Mouse (Mus musculus) embryonic facial prominence, embryonic 11.5 days (tissue): ENCODE results near the gene Rgs7bp. TPM values are rescaled to one million over a fixed set of nuclear protein-coding genes. Genes with fewer than 3 reads are reported as not detected.
A peak's percentile ranks its signal among the peaks of the same experiment; 100 is the strongest.

Experiments used
- ATAC-seq: fragments of 200-750 bp; cut with Nextera tagmentation; replicated peaks from 2 replicates; pipeline ENCODE4 v1.8.0; 2017; ENCODE audit warnings: low read depth; ENCODE audit not compliant: insufficient number of reproducible peaks, low FRiP score, low TSS enrichment
- DNase-seq: peaks from one replicate; pipeline ENCODE4 v3.0.0-alpha.2; 2015; ENCODE audit warnings: low spot score
- H3K27ac ChIP-seq: fragments of 300-500 bp; sonication (generic); replicated peaks from 2 replicates; pipeline ENCODE4 v1.5.1; 2014; ENCODE audit warnings: mild to moderate bottlenecking, low read depth, low read length, control low read depth
- H3K27me3 ChIP-seq: fragments of 300-500 bp; sonication (generic); 2 replicates; pipeline ENCODE4 v1.6.1; 2014; ENCODE audit warnings: mild to moderate bottlenecking, low read length, moderate library complexity, mixed read lengths; ENCODE audit not compliant: control insufficient read depth, insufficient read depth
- H3K36me3 ChIP-seq: fragments of 300-500 bp; sonication (generic); replicated peaks from 2 replicates; pipeline ENCODE4 v1.6.1; 2014; ENCODE audit warnings: low read depth, mild to moderate bottlenecking, low read length, moderate library complexity, mixed read lengths; ENCODE audit not compliant: control insufficient read depth, insufficient read depth
- H3K4me1 ChIP-seq: fragments of 300-500 bp; sonication (generic); 2 replicates; pipeline ENCODE4 v1.6.1; 2014; ENCODE audit warnings: low read length, mixed read lengths; ENCODE audit not compliant: control insufficient read depth, insufficient read depth
- H3K4me2 ChIP-seq: fragments of 300-500 bp; sonication (generic); 2 replicates; pipeline ENCODE4 v1.6.1; 2014; ENCODE audit warnings: low read depth, mild to moderate bottlenecking, control low read depth, low read length, moderate library complexity
- H3K4me3 ChIP-seq: fragments of 300-500 bp; sonication (generic); 2 replicates; pipeline ENCODE4 v1.5.1; 2014; ENCODE audit warnings: low read depth, low read length, control low read depth
- H3K9ac ChIP-seq: fragments of 300-500 bp; sonication (generic); replicated peaks from 2 replicates; pipeline ENCODE4 v1.6.1; 2014; ENCODE audit warnings: mild to moderate bottlenecking, control low read depth, low read length
- H3K9me3 ChIP-seq: fragments of 300-500 bp; sonication (generic); replicated peaks from 2 replicates; pipeline ENCODE4 v1.6.1; 2016; ENCODE audit warnings: mild to moderate bottlenecking, low read length, inconsistent platforms, mixed read lengths; ENCODE audit not compliant: control insufficient read depth
- WGBS: fragments of 180-500 bp; shearing (Covaris S2); extraction: QIAGEN DNeasy Blood & Tissue Kit; methylation state at CpG from one replicate; pipeline ENCODE4 v1.1.7; 2014; 5-methylcytosine and 5-hydroxymethylcytosine counted together
- polyA plus RNA-seq: library from polyadenylated mRNA; unstranded; fragments of >200 nt; fragmentation: Nextera tagmentation; extraction: Ambion mirVana; gene quantifications from 2 replicates; pipeline ENCODE4 v1.2.1, GENCODE M21; 2014

The Rgs7bp gene
- polyA plus RNA-seq, 1 experiment from 2014 or later: 1.7 TPM

DNA sequence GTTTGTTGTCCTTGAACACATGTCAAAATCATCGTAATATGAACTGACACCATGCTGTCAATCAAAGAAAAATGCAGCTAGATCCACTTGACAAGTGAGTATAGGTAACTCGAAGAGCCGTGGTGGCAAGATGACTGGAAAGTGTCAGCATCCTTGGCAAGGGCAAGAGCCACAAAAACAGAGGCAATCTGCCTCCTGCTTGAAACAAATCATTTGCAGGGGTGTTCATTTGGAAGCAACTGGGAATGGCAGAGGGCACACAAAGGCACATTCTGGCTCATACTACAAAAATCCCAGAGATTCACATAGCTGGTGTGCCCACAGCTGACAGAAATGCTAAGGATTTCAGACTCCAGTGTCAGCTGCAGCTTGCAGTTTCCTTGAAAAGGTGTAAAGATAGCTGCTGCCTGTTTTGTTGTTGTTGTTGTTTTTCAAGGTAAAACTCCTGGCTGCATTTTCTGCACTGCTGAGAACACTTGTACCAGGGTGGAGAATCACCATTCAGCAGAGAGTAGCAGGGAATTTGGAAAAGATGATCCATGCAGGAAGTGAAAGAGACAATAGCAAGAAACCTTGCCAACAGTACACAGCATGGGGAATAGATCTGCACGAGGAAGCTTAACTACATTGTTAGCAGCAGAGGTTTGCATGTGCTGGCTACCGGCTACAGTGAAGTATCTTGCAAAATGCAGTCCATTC, 52.4 kb downstream of the Rgs7bp start:
- no peak for ATAC-seq
- H3K9ac ChIP-seq: no peak overlapping the region
- no peak overlapping the region for H3K4me2 ChIP-seq
- DNase-seq: no peak
- no peaks in the 10 kb centered on the region for H3K9me3 ChIP-seq
- no peaks in the 10 kb centered on the region for H3K36me3 ChIP-seq
- no peak overlapping the region for H3K27ac ChIP-seq
- H3K27me3 ChIP-seq: no peaks in the 10 kb centered on the region
- H3K4me1 ChIP-seq: no peaks in the 10 kb centered on the region
- no peak overlapping the region for H3K4me3 ChIP-seq
- WGBS: 75% methylated on average over 5 of the region's 5 CpGs

DNA sequence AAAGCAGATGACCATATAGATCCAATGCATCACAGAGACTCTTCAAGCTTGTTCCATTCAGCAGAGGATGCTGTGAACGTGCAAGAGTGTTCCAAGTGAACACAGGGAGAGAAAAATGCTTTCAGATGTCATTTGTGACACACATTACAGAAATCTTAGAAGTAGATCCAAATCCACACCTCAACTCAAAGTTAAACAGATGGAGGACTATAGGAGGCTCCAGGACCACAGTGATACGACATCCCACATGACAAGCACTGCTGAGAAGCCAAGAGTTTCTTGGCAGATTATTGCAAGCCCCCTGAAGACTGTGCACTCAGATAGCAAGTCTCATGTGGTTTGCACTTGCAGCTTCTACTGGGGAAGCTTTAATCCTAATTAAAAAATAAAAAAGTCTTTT, 53.0 kb downstream of the Rgs7bp start:
- no peaks in the 10 kb centered on the region for H3K4me1 ChIP-seq
- no peaks in the 10 kb centered on the region for H3K27me3 ChIP-seq
- H3K9ac ChIP-seq: no peak overlapping the region
- 63% methylated on average over 2 of the region's 2 CpGs for WGBS
- no peak overlapping the region for H3K4me3 ChIP-seq
- no peak overlapping the region for H3K4me2 ChIP-seq
- no peaks in the 10 kb centered on the region for H3K36me3 ChIP-seq
- DNase-seq: no peak
- ATAC-seq: no peak
- H3K27ac ChIP-seq: no peak overlapping the region
- H3K9me3 ChIP-seq: no peaks in the 10 kb centered on the region

DNA sequence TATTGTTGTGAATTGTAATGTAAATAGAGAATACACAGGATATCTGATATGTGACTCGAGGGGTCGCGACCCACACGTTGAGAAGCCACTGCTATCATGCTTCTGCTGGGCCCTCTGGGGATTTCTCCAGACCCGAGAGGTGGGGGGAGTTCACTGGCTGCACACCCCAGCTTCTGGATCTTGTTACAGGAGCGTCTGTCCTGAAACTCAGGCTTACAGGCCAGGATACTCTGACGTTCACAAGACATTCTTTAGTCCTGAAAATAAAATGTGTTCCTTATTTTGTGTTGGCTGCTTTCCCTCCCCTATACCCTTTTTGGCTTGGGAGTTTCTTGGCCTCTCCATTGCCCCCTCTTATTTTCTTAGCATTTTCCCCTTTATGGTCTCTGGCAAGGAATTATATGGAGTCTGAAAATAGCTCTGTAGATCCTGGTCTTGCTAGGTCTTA, 65.9 kb downstream of the Rgs7bp start:
- H3K9me3 ChIP-seq: no peaks in the 10 kb centered on the region
- H3K4me3 ChIP-seq: no peak overlapping the region
- H3K27me3 ChIP-seq: no peaks in the 10 kb centered on the region
- H3K27ac ChIP-seq: no peak overlapping the region
- no peaks in the 10 kb centered on the region for H3K4me1 ChIP-seq
- WGBS: 44% methylated on average over 7 of the region's 7 CpGs
- no peak overlapping the region for H3K4me2 ChIP-seq
- no peaks in the 10 kb centered on the region for H3K36me3 ChIP-seq
- ATAC-seq (peak; percentile 62; the same call in 1 of the 2 replicates), DNase-seq (peak; percentile 48)
- no peak overlapping the region for H3K9ac ChIP-seq

DNA sequence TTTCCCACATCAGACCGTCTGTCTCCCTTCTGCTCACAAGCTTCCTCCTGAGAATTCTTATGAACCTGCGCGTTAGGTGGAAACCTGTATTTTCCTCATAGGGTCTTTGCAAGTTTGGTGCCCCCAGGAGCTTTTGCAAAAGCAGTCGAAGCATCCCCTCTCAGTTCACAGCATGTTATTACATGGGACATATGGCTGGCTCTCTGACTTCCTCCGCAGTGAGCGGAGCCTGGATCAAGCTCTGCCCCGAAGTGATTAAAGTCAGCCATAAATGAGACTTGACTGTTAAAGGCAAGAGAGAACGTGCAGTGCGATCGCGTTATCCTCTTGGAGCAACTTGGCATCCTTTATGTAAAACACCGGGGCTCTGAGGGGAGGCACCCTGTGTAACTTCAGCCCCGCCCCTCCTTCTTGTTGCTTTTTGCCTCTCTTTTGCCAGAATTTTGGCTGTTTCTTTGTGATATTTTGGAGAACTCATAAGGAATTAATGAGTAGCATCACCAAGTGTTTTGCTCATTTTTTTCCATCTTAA, 66.7 kb downstream of the Rgs7bp start:
- Histone ChIP-seq H3K27ac (no peak overlapping the region), H3K27me3 (no peaks in the 10 kb centered on the region), H3K4me2 (no peak overlapping the region), H3K4me1 (no peaks in the 10 kb centered on the region), H3K36me3 (no peaks in the 10 kb centered on the region), H3K9me3 (no peaks in the 10 kb centered on the region), H3K9ac (no peak overlapping the region), H3K4me3 (no peak overlapping the region)
- DNase-seq (peak; percentile 46), ATAC-seq (no peak)
- WGBS: 64% methylated on average over 13 of the region's 13 CpGs

DNA sequence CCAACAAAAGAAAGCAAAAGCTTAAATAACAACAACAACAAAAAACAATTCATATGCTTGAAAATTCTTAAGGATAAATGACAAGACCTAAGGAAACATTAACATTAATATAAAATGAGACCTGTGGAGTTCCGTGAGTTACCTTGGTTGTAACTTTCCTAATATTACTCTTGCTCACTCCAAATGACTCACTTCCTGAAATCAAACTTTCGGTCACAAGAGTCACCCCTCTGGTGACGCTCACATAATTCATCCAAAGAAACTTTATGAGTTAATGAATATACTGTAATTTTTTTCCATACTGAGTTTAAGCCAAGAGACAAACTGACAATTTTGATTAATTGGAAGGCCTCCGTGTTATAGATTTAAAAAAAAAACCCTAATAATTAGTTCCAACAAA, 69.0 kb downstream of the Rgs7bp start:
- H3K9me3 ChIP-seq: no peaks in the 10 kb centered on the region
- DNase-seq: no peak
- no peak overlapping the region for H3K4me2 ChIP-seq
- 78% methylated on average over 4 of the region's 4 CpGs for WGBS
- H3K27ac ChIP-seq: no peak overlapping the region
- no peaks in the 10 kb centered on the region for H3K27me3 ChIP-seq
- no peak for ATAC-seq
- no peak overlapping the region for H3K9ac ChIP-seq
- no peaks in the 10 kb centered on the region for H3K4me1 ChIP-seq
- no peaks in the 10 kb centered on the region for H3K36me3 ChIP-seq
- no peak overlapping the region for H3K4me3 ChIP-seq

DNA sequence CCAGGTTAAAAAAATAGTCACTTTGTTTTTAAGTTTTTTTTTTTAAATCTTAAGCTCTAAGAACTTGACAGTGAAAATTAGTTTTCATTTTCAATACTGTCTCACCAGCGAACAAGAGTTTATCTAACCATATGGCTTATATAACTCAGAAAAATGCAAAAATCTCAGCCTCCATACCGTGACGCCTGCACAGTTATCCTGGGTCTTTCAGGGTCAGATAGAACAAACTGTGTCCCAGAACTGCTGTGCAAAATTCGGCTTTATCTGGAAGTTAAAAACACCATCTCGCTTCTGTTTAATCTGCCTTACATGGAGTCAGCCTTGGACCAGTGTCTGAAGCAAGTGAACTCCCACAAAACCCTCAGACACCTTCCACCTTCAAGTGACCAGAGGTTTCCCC, 70.7 kb downstream of the Rgs7bp start:
- WGBS: 61% methylated on average over 5 of the region's 5 CpGs
- ATAC-seq: no peak
- H3K4me2 ChIP-seq: no peak overlapping the region

DNA sequence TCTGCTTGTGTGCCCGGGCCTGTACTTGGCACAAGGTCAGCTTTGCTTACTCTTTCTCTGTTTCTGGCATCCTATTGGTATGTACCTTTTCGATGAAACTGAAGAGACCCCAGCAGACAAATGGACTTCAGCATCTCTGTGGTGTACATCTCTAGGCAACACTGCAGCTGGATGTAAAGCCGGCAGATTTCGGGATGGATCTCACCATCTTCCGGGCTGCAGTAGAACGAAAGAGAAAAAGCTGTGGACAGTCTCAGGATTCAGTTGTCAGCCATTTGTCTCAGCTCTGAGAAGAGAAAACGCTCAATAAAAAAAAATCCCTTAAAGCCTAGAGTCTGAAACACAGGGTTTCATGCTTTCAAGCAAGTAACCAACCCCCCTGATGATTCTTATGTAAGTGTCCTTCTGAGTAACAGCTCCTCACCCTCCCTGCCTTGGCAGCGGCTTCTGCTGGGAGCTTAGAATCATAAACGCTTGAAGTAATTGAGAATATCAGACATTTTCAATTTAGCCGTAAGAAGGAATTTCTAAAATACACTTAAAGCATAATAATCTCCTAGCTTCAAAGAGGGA, 71.9 kb downstream of the Rgs7bp start:
- Histone ChIP-seq H3K4me3 (no peak overlapping the region), H3K9me3 (no peaks in the 10 kb centered on the region), H3K4me1 (no peaks in the 10 kb centered on the region), H3K27ac (no peak overlapping the region), H3K27me3 (no peaks in the 10 kb centered on the region), H3K36me3 (no peaks in the 10 kb centered on the region), H3K4me2 (no peak overlapping the region), H3K9ac (no peak overlapping the region)
- no peak for DNase-seq
- ATAC-seq: no peak
- 91% methylated on average over 10 of the region's 10 CpGs for WGBS

More for the DNA sequence above, 70.7 kb downstream of the Rgs7bp start:
- H3K9ac ChIP-seq: no peak overlapping the region
- no peaks in the 10 kb centered on the region for H3K9me3 ChIP-seq
- no peaks in the 10 kb centered on the region for H3K36me3 ChIP-seq
- no peak overlapping the region for H3K4me3 ChIP-seq
- H3K27ac ChIP-seq: no peak overlapping the region
- H3K27me3 ChIP-seq: no peaks in the 10 kb centered on the region
- H3K4me1 ChIP-seq: no peaks in the 10 kb centered on the region
- no peak for DNase-seq

DNA sequence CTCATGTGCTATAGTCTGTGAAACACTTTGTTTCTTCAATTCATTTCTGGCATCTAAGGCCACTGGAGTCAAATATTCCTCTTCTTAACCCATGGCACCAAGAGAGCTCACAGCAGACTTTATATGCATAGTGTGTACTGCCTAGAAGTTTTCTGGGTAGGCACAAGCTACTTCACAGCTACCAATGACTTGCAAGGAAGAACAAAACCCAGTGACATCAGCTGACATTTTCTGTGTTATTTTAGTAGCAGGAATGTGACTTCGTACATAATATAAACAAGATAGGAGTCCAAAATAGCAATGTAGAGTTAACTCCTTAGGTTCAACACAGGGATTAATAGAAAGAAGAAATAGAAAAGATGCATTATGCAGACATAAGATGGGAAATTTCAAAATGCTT, 76.6 kb downstream of the Rgs7bp start:
- H3K4me1 ChIP-seq: no peaks in the 10 kb centered on the region
- H3K27ac ChIP-seq: no peak overlapping the region
- H3K4me3 ChIP-seq: no peak overlapping the region
- no peaks in the 10 kb centered on the region for H3K27me3 ChIP-seq
- H3K9ac ChIP-seq: no peak overlapping the region
- ATAC-seq (no peak), DNase-seq (no peak)
- no peak overlapping the region for H3K4me2 ChIP-seq
- H3K36me3 ChIP-seq: no peaks in the 10 kb centered on the region
- H3K9me3 ChIP-seq: no peaks in the 10 kb centered on the region
- 54% methylated on average over 1 of the region's 1 CpGs for WGBS
